Mouse (Mus musculus): Measurements from ENCODE around the gene Sertad2.

The Sertad2 gene

DNA sequence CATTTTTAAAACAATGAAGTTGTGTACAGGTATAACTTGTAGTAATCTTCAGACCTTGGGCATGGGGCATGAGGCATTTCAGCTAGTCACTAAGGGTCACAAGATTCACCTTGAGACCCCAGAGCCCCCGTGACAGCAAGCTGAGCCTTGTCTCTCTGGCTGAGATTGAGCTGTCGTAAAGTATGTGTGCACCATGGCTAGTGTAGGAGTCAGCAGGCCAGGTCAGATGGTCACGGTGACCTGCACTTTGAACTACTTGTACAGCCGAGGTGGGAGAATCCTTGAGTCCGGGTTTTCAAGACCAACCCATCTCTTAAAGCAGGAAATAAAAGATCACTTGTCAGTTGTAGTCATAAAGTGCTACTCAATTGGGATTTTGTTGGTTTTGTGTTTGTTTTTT, 100.1 kb downstream of the Sertad2 start:
- in situ Hi-C loops (cut with MboI, MseI): no loop called here

GRCm38 (mm10) chr11:20644166-20644565, 101.1 kb downstream of the Sertad2 start:
- in situ Hi-C loops (cut with MboI, MseI): no loop called here

GRCm38 (mm10) chr11:20644872-20645271, 101.8 kb downstream of the Sertad2 start:
- in situ Hi-C loops (cut with MboI, MseI): no loop called here

- in situ Hi-C loops (cut with MboI, MseI): no loop called here
Measured at GRCm38 (mm10) chr11:20645521-20645920, 102.5 kb downstream of the Sertad2 start.

- in situ Hi-C loops (cut with MboI, MseI): no loop called here
Measured at GRCm38 (mm10) chr11:20646142-20646541, 103.1 kb downstream of the Sertad2 start.

DNA sequence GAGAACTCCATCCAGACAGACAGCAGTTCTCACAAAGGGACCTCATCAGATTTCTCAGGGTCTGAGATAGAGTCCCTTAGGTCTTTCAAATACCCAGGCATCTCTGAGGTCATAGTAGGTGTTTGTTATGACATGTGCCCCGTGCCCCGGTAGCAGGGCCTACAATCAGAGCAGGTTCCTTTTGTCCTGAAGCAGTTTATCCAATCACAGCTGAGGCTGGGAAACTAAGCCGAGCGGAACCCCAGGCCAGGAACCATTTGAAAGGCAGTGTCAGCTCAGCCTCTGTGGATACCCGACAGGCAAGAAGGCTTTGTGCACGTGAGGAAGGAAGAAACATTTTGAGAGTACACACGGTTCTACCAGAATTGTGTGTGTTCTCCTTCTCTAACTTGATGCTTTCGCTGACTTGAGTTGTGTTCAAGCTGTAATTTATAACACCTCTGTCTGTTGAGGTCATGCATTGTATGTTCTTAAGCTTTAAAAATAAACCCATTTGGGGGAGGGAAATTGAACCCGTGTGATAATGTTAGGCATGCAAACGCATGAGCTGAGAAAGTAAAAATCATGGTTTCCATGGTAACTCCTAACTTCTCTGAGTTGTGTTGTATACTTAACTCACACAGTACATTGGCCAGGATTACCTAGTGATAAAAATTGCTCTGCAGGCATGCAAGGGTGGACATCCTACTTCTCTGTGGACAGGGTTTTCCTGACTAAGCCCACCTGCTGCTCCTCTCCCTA, 104.1 kb downstream of the Sertad2 start:
- in situ Hi-C loops (cut with MboI, MseI): no loop called here

DNA sequence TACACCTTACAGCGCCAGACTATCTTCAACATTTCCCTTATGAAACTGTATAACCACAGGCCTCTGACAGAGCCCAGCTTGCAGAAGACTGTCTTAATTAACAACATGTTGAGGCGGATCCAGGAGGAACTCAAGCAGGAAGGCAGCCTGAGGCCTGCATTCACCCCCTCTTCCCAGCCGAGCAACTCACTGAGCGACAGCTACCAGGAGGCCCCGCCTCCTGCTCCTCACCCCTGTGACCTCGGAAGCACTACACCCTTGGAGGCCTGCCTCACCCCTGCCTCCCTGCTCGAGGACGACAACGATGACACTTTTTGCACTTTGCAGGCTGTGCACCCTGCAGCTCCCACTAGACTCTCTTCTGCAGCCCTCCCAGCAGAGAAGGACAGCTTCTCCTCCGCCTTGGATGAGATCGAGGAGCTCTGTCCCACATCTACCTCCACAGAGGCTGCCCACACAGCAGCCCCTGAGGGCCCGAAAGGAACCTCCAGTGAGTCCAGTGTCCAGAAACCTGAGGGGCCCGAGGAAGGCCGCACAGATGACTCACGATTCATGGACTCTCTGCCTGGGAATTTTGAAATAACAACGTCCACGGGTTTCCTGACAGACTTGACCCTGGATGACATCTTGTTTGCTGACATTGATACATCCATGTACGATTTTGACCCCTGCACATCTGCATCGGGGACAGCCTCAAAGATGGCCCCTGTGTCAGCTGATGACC, 105.0 kb downstream of the Sertad2 start:
- in situ Hi-C loops (cut with MboI, MseI): no loop called here

- in situ Hi-C loops (cut with MboI, MseI): no loop called here
Measured at GRCm38 (mm10) chr11:20649477-20649876, 106.4 kb downstream of the Sertad2 start.

DNA sequence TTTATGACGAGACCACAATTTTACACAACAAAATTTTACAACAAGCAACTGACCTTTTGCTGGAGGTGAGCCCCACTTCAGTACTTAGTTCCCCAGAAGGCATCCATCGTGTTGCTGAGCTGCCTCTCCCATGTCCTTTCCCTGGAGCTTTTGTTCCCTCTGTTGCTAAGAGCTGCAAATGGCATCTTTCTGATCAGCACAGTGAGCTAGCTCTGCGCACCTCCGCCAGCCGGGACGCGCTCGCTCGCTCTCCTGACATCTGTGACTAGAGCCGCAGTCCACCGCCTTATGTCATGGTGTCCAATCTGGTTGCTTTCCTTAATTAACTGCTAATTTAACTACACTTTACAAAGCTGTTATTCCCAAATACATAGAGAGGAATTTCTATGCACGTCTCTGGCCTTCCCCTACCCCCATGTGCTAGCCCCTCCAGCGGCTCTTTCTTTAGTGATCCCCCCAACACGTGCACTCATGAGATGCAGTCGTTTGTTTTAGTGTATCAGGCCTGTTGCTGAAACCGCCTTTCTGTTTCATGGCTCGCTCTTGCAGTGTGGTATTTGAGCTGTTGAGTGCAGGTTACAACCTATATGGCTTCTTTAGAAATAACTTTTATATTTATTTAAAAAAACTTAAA, 107.1 kb downstream of the Sertad2 start:
- in situ Hi-C loops (cut with MboI, MseI): no loop called here

- in situ Hi-C loops (cut with MboI, MseI): no loop called here
Measured at GRCm38 (mm10) chr11:20651166-20651565, 108.1 kb downstream of the Sertad2 start.

DNA sequence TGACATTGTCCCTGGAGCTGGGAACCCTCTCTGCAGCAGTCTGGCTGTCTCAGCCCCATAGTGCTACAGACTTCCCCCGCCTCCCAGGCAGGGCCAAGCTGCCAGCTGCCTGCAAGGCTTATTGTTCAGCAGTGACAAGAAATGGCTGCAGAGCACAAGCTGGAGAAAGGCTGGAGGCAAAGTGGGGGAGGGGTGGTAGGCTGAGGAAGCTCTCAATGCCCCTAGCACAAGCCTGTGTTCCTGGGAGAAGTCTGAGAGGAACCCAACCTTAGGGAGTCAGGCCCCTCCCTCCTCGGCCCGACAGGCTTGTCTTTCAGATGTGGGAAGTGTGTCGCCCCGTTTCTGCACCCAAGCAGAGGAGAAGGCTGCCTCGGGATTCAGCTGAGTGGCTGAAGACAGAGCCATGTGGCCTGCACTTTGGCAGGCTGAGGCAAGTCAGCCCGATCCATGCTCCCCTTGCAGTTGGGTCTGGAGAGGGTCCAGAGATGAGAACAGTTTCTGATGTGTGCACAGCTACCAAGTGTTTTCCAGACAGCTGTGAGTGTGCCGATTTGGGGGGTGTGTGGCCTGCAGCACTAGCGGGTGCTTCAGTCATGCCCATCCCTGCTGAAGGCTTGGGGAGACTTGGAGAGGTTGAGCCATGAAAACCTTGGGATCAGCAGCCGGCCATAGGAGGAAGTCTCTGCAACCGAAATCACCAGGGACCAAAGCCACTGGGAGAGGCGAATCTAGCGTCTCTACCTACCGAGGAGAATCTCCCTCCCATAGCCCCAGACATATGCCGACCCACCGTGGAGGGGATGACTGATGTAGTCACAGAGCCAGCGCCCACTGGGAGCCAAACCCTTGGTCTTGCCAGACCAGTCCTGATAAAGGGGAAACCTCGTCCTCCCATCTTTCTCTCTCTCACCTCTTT, 113.0 kb downstream of the Sertad2 start:
- in situ Hi-C loops (cut with MboI, MseI): no loop called here

DNA sequence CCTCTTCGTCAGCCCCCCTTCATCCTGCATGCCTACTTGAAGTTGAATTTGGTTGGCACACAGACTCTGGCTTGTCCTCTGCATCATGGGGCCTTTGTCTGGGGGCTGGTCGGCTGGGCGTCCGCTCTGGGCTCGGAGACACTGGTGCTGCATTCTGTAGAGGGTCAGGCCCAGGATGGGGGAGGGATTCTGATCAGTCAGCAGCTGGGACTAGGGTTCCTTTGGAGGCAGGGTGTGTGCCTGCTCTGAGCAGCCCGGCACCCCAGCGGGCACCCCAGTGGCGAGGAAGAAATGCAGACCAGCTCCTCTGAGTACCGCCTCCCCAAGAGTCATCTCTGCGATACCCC, 113.6 kb downstream of the Sertad2 start:
- in situ Hi-C loops (cut with MboI, MseI): no loop called here

- in situ Hi-C loops (cut with MboI, MseI): no loop called here
Measured at GRCm38 (mm10) chr11:20659094-20659493, 116.0 kb downstream of the Sertad2 start.

GRCm38 (mm10) chr11:20660111-20661097, 117.4 kb downstream of the Sertad2 start:
- in situ Hi-C loops (cut with MboI, MseI): loop anchor here (10.0 kb wide), 1 partner anchor 804 kb away; no protein-coding TSS in a partner anchor

DNA sequence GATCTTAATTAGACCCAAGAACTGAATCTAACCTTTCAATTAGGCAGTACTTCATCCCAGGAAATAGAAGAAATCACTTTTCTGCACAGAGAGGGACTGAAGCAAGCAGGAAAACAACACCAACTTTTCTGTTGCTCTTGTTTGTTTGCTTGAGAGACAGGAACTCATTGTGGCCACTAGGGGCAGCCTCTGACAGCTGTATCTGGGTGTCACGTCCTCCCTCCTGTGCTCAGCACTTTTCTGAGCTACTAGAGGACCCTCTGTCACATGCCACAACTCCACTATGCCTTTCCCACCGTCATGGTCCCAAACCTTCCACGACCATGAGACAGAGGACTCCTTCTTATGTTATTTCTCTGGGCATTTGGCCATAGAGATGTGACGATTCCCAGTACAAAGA, 118.6 kb downstream of the Sertad2 start:
- in situ Hi-C loops (cut with MboI, MseI): loop anchor here (10.0 kb wide), 1 partner anchor 803 kb away; no protein-coding TSS in a partner anchor

DNA sequence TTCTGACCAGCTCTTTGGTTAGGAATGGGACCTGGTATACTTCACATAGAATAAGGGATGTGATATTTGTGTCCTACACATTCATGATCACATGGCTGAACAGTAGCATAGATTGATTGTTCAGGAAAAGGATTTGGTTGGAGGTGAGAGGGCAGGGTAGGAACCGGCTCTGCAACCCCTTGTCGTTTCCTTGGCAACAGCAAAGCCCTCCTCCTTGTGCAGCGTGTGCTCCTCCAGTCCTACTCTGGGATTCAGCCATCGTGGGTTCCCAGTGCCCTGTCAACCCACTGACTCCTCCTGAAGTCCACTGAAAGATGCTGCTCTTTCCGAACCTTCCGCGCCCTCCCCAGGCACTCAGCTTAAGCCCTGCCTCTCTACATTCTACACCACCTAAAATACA, 119.8 kb downstream of the Sertad2 start:
- in situ Hi-C loops (cut with MboI, MseI): loop anchor here (10.0 kb wide), 1 partner anchor 802 kb away; no protein-coding TSS in a partner anchor

DNA sequence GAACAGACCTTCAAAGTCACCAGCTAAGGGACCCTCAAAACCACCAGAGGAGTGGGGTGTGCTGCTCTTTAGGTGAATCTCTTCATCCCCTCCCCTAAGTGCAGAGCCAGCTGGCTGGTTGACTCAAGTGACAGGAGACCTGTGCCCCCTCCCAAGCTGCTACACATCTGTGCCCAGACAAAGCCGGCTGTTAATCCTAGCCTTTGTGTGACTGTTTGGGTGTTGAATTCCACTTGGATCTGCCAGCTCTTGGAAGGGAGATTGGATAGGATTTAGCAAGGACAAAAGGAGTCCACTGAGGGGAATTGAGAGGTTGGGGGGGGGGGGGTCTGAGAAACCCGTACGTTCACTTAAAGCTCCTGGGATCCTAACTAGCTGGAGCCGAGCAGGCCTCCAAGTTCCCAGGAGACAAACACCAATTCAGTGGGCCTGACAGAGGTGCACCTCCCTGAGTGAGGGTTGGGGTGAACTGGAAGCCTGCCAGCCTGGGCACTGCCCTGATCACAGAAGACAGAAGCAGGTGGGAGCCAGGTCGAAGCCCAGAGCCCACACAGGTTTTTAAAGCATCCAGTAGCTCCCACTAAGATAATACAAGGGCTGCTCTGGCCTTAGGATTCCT, 120.6 kb downstream of the Sertad2 start:
- in situ Hi-C loops (cut with MboI, MseI): loop anchor here (10.0 kb wide), 1 partner anchor 801 kb away; no protein-coding TSS in a partner anchor

GRCm38 (mm10) chr11:20664878-20665277, 121.8 kb downstream of the Sertad2 start:
- in situ Hi-C loops (cut with MboI, MseI): loop anchor here (10.0 kb wide), 1 partner anchor 800 kb away; no protein-coding TSS in a partner anchor

DNA sequence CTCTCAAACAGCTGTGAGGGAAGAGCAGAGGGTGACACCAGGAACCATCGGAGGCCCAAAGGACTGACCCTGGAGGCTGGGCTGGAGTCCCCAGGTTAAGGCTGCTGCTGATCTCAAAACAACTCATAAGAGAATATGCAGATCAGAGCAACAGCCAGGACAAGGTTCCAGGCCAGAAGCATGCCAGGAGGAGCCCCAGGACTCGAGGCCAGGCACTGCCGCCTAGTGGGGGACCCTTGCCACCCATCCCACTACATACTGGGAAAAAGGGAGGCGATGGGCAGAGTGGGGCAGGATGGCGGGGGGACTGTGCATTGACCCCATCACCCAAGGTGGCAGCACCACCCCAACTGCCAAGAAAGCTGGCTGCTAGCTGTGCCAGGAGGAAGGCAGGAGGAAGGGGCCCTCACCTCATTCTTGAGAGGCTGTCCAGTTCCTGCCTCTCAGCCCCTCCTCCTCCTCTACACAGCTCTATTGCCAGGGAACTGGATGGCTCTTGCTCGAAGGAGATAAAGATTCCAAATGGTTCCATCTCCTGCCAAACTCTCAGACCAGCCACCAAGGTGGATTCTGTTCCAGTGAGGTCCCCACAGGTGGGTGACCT, 128.8 kb downstream of the Sertad2 start:
- in situ Hi-C loops (cut with MboI, MseI): no loop called here
